Mouse (Mus musculus) lung, embryonic 14.5 days (tissue): ENCODE measurements around the gene Gsta3. TPM values are rescaled to one million over a fixed set of nuclear protein-coding genes. Genes with fewer than 3 reads are reported as not detected.

Experiments
- ATAC-seq: fragments of 200-750 bp; cut with Nextera tagmentation; 2 replicates; pipeline ENCODE4 v1.8.0; 2017; ENCODE audit warnings: mild to moderate bottlenecking, moderate TSS enrichment, moderate library complexity; ENCODE audit not compliant: insufficient read depth
- DNase-seq: peaks from one replicate; pipeline ENCODE4 v3.0.0-alpha.2; 2015
- H3K27ac ChIP-seq: fragments of 300-500 bp; sonication (generic); 2 replicates; pipeline ENCODE4 v1.5.1; 2014; ENCODE audit warnings: low read depth, mild to moderate bottlenecking, moderate library complexity
- H3K27me3 ChIP-seq: fragments of 300-500 bp; sonication (generic); 2 replicates; pipeline ENCODE4 v1.6.1; 2014; ENCODE audit warnings: low read length, control low read depth; ENCODE audit not compliant: insufficient read depth
- H3K36me3 ChIP-seq: fragments of 300-500 bp; sonication (generic); 2 replicates; pipeline ENCODE4 v1.6.1; 2014; ENCODE audit warnings: control low read depth; ENCODE audit not compliant: insufficient read depth
- H3K4me1 ChIP-seq: fragments of 300-500 bp; sonication (generic); 2 replicates; pipeline ENCODE4 v1.6.1; 2014; ENCODE audit warnings: antibody characterized with exemption, control low read depth; ENCODE audit not compliant: insufficient read depth
- H3K4me2 ChIP-seq: fragments of 300-500 bp; sonication (generic); 2 replicates; pipeline ENCODE4 v1.6.1; 2014; ENCODE audit warnings: mild to moderate bottlenecking
- H3K4me3 ChIP-seq: fragments of 300-500 bp; sonication (generic); 2 replicates; pipeline ENCODE4 v1.5.1; 2014; ENCODE audit warnings: low read depth, low read length
- H3K9ac ChIP-seq: fragments of 300-500 bp; sonication (generic); 2 replicates; pipeline ENCODE4 v1.6.1; 2014
- H3K9me3 ChIP-seq: fragments of 300-500 bp; sonication (generic); 2 replicates; pipeline ENCODE4 v1.6.1; 2016; ENCODE audit warnings: low read depth, low read length, control low read depth
- CTCF ChIP-seq: IDR thresholded peaks from 2 replicates; pipeline ENCODE4 v1.5.1; 2016; ENCODE audit warnings: antibody characterized with exemption, low read depth
- WGBS: fragments of 180-500 bp; shearing (Covaris S2); extraction: QIAGEN DNeasy Blood & Tissue Kit; methylation state at CpG from one replicate; pipeline ENCODE4 v1.1.7; 2014; 5-methylcytosine and 5-hydroxymethylcytosine counted together
- polyA plus RNA-seq: library from polyadenylated mRNA; unstranded; fragments of >200 nt; fragmentation: Nextera tagmentation; extraction: Ambion mirVana; gene quantifications from 2 replicates; pipeline ENCODE4 v1.2.1, GENCODE M21; 2014

Gene Gsta3
- polyA plus RNA-seq, 1 experiment from 2014 or later, result 0.55 TPM

DNA sequence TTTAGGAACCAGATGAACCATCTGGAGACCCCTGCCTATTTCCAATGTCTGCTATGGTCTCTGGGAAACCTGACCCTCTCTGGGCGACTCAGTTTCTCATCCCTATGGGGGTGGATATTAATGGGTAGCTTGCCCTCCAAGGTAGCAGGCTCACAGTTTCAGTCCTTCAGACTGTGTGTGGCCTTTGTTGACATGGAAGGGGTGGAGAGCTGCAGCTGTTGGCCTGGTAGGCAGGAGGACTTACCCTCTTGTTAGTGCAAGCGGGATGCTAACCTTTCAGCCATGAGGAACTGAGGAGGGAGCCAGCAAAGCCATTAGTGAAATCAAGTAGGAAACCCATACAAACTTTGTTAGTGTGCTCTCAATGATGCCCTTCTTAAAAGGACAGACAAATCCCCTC lies 10.0 kb upstream of the Gsta3 start:
- no peak for TF ChIP-seq CTCF
- H3K36me3 ChIP-seq, result no peaks in the 10 kb centered on the region
- H3K4me3 ChIP-seq, result no peak overlapping the region
- 66% methylated on average over 2 of the region's 2 CpGs for WGBS
- H3K4me1 ChIP-seq, result no peaks in the 10 kb centered on the region
- no peaks in the 10 kb centered on the region for H3K9me3 ChIP-seq
- H3K4me2 ChIP-seq, result no peak overlapping the region
- no peak for DNase-seq
- H3K9ac ChIP-seq, result no peak overlapping the region
- no peaks in the 10 kb centered on the region for H3K27me3 ChIP-seq
- H3K27ac ChIP-seq, result no peak overlapping the region
- no peak for ATAC-seq

DNA sequence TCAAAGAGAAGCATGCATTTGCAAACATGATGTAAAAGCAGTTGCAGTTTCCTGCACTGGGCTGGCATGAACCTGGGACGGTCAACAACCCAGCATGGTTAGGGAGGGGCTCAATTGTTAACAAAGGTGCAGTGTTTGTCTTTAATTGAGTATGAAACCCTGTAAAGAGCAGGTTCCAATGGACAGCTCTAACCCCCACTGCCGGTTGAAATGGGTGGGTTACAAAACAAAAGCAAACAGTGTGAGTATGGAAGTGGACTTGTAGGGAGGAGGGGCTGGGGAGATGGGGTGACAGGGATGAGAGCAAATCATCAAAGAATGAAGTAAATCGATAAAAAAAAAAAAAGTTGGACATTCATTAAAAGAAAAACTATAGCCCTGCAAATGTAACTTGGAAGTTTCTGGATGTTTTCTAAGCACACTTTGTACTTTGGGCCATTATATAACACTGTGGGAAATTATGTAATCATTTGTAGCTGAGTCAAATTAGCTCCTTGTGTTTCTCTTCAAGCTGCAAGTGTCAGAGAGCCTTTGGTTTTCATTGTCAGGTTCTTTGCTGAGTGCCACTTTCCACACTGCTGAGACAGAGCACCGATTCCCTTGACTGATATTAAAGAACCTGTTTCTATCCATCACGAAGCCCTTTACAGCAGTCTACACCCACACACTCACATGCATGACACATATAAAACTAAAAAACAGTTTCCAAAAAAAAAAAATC lies 8.5 kb upstream of the Gsta3 start:
- ATAC-seq, result no peak
- Histone ChIP-seq H3K27ac (no peak overlapping the region), H3K4me3 (no peak overlapping the region), H3K4me2 (no peak overlapping the region), H3K36me3 (no peaks in the 10 kb centered on the region), H3K9me3 (no peaks in the 10 kb centered on the region), H3K9ac (no peak overlapping the region), H3K27me3 (no peaks in the 10 kb centered on the region), H3K4me1 (no peaks in the 10 kb centered on the region)
- no peak for DNase-seq
- TF ChIP-seq CTCF, result no peak
- 45% methylated on average over 5 of the region's 5 CpGs for WGBS

DNA sequence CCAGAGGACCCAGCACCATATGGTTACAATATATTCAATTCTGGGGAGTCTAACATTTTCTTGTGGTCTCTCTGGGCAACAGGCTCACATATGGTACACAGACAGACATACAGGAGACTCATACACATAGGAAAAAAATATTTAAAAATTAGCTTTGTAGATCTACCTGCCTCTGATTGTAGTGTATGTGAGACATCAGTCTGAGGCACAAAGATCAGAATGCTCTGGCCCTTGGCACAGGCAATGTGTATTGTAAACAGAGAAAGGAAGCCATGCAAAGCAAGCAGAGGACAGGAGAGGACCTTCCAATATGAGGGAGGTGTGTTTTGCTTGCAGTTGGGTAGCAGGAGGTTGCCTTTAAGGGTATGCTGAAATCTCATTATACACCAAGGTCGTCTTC lies 7.9 kb upstream of the Gsta3 start:
- WGBS, result 76% methylated on average over 1 of the region's 1 CpGs
- Histone ChIP-seq H3K36me3 (no peaks in the 10 kb centered on the region), H3K4me2 (no peak overlapping the region), H3K9me3 (no peaks in the 10 kb centered on the region), H3K4me3 (no peak overlapping the region), H3K4me1 (no peaks in the 10 kb centered on the region), H3K9ac (no peak overlapping the region), H3K27me3 (no peaks in the 10 kb centered on the region), H3K27ac (no peak overlapping the region)
- ATAC-seq (no peak), DNase-seq (no peak)
- no peak for TF ChIP-seq CTCF

DNA sequence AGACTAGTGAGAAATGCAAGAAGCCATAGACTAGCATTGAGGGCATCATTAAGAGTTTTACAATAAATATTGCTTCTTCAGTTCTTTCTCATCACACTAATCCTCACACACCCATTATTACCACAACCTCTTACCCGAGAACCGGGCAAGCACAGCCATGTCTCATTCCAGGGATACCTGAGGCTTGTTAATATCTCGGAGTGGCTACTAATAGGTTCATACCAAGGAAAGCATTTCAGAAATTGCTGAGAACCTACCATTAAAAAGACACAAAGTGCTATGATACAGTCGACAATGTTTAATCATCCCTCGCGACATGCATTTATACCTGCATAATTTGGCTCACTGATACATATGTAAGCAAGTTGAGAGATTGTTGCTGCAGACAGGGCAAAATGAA lies 5.0 kb upstream of the Gsta3 start:
- no peak overlapping the region for H3K9ac ChIP-seq
- no peak for ATAC-seq

DNA sequence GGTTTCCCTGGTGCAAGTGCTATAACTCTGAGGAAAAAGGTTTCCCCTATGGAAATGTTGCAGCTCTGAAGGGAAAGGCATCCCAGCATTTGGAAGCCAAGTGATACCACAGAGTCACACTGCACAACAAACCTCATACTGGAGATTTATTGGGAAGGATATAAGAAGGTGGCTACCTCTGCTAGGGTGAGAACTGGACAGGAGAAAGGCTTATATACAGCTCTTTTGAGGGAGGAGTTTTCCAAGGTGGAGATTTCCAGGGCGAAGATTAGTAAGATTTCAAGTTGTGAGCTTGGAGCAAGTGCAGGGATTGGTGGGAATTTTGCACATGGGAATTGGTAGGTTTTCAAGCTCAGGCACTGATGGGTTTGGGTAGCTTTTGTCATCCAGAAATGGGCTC lies 707 bp downstream of the Gsta3 start:
- H3K4me3 ChIP-seq, result no peak overlapping the region
- no peaks in the 10 kb centered on the region for H3K9me3 ChIP-seq
- H3K4me1 ChIP-seq, result no peaks in the 10 kb centered on the region
- H3K9ac ChIP-seq, result no peak overlapping the region
- H3K4me2 ChIP-seq, result no peak overlapping the region
- TF ChIP-seq CTCF, result no peak
- H3K27me3 ChIP-seq, result no peaks in the 10 kb centered on the region
- DNase-seq (no peak), ATAC-seq (no peak)
- no peak overlapping the region for H3K27ac ChIP-seq
- no peaks in the 10 kb centered on the region for H3K36me3 ChIP-seq
- WGBS, result 74% methylated on average over 1 of the region's 1 CpGs

More for the DNA sequence above, 5.0 kb upstream of the Gsta3 start:
- Histone ChIP-seq H3K4me1 (no peaks in the 10 kb centered on the region), H3K36me3 (no peaks in the 10 kb centered on the region), H3K4me3 (no peak overlapping the region), H3K9me3 (no peaks in the 10 kb centered on the region), H3K27me3 (no peaks in the 10 kb centered on the region), H3K27ac (no peak overlapping the region), H3K4me2 (no peak overlapping the region)
- no peak for DNase-seq
- 84% methylated on average over 6 of the region's 6 CpGs for WGBS
- no peak for TF ChIP-seq CTCF

DNA sequence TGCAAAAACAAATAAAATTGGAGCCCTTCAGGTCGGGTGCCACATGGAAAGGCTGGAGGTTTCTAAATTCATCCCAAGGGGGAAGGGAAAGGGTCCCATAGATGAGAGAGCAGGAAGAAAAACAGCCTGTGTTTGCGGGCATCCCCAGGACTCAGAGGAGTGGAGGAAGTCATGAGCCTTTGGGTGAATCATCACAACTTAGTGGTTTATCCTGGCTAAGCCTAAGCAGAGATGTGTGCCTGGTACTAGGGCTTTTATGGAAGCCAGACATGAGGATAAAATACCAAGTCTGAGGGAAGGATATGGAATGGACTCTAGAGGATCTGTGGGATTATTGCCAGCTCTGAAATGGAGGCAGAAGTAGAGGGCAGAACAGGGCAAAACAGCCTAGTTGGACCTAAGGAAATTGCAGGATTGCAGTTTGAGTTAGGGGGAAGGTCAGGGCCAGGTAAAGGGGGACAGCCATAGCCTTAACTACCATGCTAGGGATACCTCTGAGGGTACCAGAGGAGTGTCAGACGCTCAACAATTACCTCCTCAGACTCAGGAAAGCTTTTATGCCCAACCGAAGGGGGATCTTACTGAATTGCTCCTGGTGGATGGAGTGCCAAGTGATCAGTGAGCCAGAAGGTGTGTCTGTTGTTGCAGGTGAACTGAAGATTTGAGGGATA lies 4.0 kb downstream of the Gsta3 start:
- Histone ChIP-seq H3K36me3 (no peaks in the 10 kb centered on the region), H3K4me2 (no peak overlapping the region), H3K9ac (no peak overlapping the region), H3K27ac (no peak overlapping the region), H3K9me3 (no peaks in the 10 kb centered on the region), H3K27me3 (no peaks in the 10 kb centered on the region), H3K4me3 (no peak overlapping the region), H3K4me1 (no peaks in the 10 kb centered on the region)
- DNase-seq, result no peak
- WGBS, result 63% methylated on average over 4 of the region's 4 CpGs
- ATAC-seq, result no peak
- TF ChIP-seq CTCF, result no peak

DNA sequence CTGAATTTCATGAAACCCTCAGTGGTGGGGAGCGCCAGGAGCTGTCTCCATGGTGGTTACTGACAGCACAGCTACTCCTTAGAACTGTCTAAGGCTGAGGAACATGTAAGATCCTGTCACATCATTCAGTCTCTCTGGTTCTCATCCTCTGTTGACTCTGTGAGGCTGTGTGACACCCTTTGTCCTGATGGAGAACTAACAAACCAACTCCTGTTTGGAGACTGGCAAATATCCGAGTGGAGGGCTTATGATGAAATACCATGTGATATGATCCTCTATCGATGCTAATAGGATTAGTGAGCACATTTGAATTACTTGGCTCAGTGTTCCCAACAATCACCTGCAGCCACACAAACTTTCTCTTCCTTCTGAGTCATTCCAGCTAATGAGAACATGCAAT lies 5.7 kb downstream of the Gsta3 start:
- no peak for ATAC-seq
- H3K4me1 ChIP-seq, result no peaks in the 10 kb centered on the region
- H3K4me2 ChIP-seq, result no peak overlapping the region
- H3K36me3 ChIP-seq, result no peaks in the 10 kb centered on the region
- no peaks in the 10 kb centered on the region for H3K9me3 ChIP-seq
- H3K27ac ChIP-seq, result no peak overlapping the region
- no peak overlapping the region for H3K4me3 ChIP-seq
- H3K9ac ChIP-seq, result no peak overlapping the region
- 74% methylated on average over 3 of the region's 3 CpGs for WGBS
- DNase-seq, result no peak
- no peaks in the 10 kb centered on the region for H3K27me3 ChIP-seq
- TF ChIP-seq CTCF, result no peak
